Mouse (Mus musculus) hindbrain, postnatal 0 days (tissue): ENCODE results near the gene 4930555G01Rik. TPM values are rescaled to one million over a fixed set of nuclear protein-coding genes. Genes with fewer than 3 reads are reported as not detected.
"Not testable (repeated sequence)": the region's sequence is repeated elsewhere in the genome, so short reads cannot be mapped to it uniquely, and the experiment has no call there.

Experiments
- ATAC-seq: fragments of 200-750 bp; cut with Nextera tagmentation; 2 replicates; pipeline ENCODE4 v1.8.0; 2017; ENCODE audit warnings: mild to moderate bottlenecking, moderate TSS enrichment, moderate library complexity
- DNase-seq: peaks from one replicate; pipeline ENCODE4 v3.0.0-alpha.2; 2015; ENCODE audit warnings: low spot score
- H3K27ac ChIP-seq: fragments of 300-500 bp; sonication (generic); 2 replicates; pipeline ENCODE4 v1.5.1; 2014; ENCODE audit warnings: mild to moderate bottlenecking
- H3K27me3 ChIP-seq: fragments of 300-500 bp; sonication (generic); 2 replicates; pipeline ENCODE4 v1.6.1; 2014; ENCODE audit warnings: low read length, mixed read lengths; ENCODE audit not compliant: insufficient read depth
- H3K36me3 ChIP-seq: fragments of 300-500 bp; sonication (generic); 2 replicates; pipeline ENCODE4 v1.6.1; 2014; ENCODE audit warnings: low read length, mixed read lengths; ENCODE audit not compliant: insufficient read depth
- H3K4me1 ChIP-seq: fragments of 300-500 bp; sonication (generic); 2 replicates; pipeline ENCODE4 v1.6.1; 2014; ENCODE audit warnings: antibody characterized with exemption, low read length, mixed read lengths; ENCODE audit not compliant: insufficient read depth
- H3K4me2 ChIP-seq: fragments of 300-500 bp; sonication (generic); 2 replicates; pipeline ENCODE4 v1.6.1; 2014; ENCODE audit warnings: low read depth, mild to moderate bottlenecking, low read length, moderate library complexity, mixed read lengths
- H3K4me3 ChIP-seq: fragments of 300-500 bp; sonication (generic); 2 replicates; pipeline ENCODE4 v1.5.1; 2014; ENCODE audit warnings: low read length
- H3K9ac ChIP-seq: fragments of 300-500 bp; sonication (generic); replicated peaks from 2 replicates; pipeline ENCODE4 v1.6.1; 2014; ENCODE audit warnings: mild to moderate bottlenecking, low read length, moderate library complexity, mixed read lengths
- H3K9me3 ChIP-seq: fragments of 300-500 bp; sonication (generic); 2 replicates; pipeline ENCODE4 v1.6.1; 2016; ENCODE audit warnings: low read length, mixed read lengths
- CTCF ChIP-seq: IDR thresholded peaks from 2 replicates; pipeline ENCODE4 v1.5.1; 2016; ENCODE audit warnings: antibody characterized with exemption, control low read depth, low read depth
- WGBS: fragments of 180-500 bp; shearing (Covaris S2); extraction: QIAGEN DNeasy Blood & Tissue Kit; methylation state at CpG from one replicate; pipeline ENCODE4 v1.1.7; 2014; 5-methylcytosine and 5-hydroxymethylcytosine counted together
- polyA plus RNA-seq: library from polyadenylated mRNA; unstranded; fragments of >200 nt; fragmentation: Nextera tagmentation; extraction: Ambion mirVana; gene quantifications from 2 replicates; pipeline ENCODE4 v1.2.1, GENCODE M21; 2015
- total RNA-seq: library from RNA; depleted of rRNA; stranded (reverse); fragments of >200 nt; gene quantifications from 2 replicates; pipeline ENCODE4 v1.2.3, GENCODE M21; 2014; rRNA removed

The 4930555G01Rik gene
- total RNA-seq = not detected in 2 replicates
- polyA plus RNA-seq = not detected in 2 replicates

DNA sequence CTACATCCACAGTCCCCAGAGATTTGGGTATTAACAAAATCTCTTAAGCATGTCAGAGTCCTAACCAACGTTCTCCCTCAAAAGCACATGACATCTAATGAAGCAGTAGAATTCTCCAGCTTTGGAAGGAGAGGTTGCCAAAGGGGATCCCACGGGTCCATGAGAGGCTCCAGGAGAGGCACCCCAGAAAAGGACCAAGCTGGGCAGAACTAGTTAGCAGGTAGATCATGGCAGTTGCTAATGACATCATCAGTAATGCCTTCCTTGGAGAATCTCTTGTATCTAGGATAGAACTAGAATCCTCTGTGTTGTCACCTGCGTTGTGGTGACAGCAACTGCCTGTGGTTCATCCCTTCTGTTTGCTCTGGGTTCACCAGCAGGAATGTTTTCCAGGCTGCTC lies at the start of gene 4930555G01Rik:
Gene 4930555G01Rik, plus strand, starts transcription at position 301 of the 400 bp plus-strand sequence.
- not testable (repeated sequence) for H3K4me2 ChIP-seq, H3K9me3 ChIP-seq, H3K9ac ChIP-seq, H3K4me3 ChIP-seq, H3K27me3 ChIP-seq, H3K4me1 ChIP-seq, H3K27ac ChIP-seq, H3K36me3 ChIP-seq, DNase-seq, ATAC-seq
- WGBS = no CpG with 5 or more reads among the region's 3 CpGs

DNA sequence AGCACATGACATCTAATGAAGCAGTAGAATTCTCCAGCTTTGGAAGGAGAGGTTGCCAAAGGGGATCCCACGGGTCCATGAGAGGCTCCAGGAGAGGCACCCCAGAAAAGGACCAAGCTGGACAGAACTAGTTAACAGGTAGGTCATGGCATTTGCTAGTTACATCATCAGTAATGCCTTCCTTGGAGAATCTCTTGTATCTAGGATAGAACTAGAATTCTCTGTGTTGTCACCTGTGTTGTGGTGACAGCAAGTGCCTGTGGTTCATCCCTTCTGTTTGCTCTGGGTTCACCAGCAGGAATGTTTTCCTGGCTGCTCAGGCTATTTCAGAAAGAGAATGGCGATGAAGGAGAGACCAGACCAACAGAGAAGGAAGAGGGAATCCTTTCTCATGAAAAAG lies 34.8 kb upstream of the 4930555G01Rik start, which contains the start of gene Gm3298:
Gene Gm3298, plus strand, starts transcription at position 301 of the 400 bp plus-strand sequence.
- H3K36me3 ChIP-seq, ATAC-seq, H3K4me2 ChIP-seq, DNase-seq, H3K27me3 ChIP-seq, H3K27ac ChIP-seq, H3K9ac ChIP-seq, H3K4me1 ChIP-seq, H3K4me3 ChIP-seq, H3K9me3 ChIP-seq: not testable (repeated sequence)
- WGBS = 60% methylated on average over 1 of the region's 2 CpGs

- not testable (repeated sequence) for H3K4me1 ChIP-seq, ATAC-seq, H3K9ac ChIP-seq, H3K9me3 ChIP-seq, H3K36me3 ChIP-seq, H3K27ac ChIP-seq, H3K27me3 ChIP-seq
- peak; percentile 21; the same call in 1 of the 2 replicates for TF ChIP-seq CTCF
- DNase-seq = peak; percentile 56
- peak within 1 kb of the TSS; percentile 39 for H3K4me3 ChIP-seq
- H3K4me2 ChIP-seq = peak within 1 kb of the TSS; percentile 46; the same call in 1 of the 2 replicates
- WGBS = 2% methylated on average over 16 of the region's 63 CpGs
These were observed 20.4 kb downstream of the 4930555G01Rik start, which contains the start of gene Gm8281 for GRCm38 (mm10) chr14:5070611-5071490. Gene Gm8281 (plus strand): TSS chr14:5071040.

Other genes starting within 250 kb of the 4930555G01Rik start
- not detected in 2 replicates for gene Gm3269, start 212.5 kb upstream of the 4930555G01Rik start, total RNA-seq
- not detected in 2 replicates for gene Gm3269, start 212.5 kb upstream of the 4930555G01Rik start, polyA plus RNA-seq
- not detected in 2 replicates for gene Gm3264, start 195.1 kb upstream of the 4930555G01Rik start, total RNA-seq
- 3.8 and 5.3 TPM in 2 replicates for gene Gm3264, start 195.1 kb upstream of the 4930555G01Rik start, polyA plus RNA-seq
- 0.22 TPM in 1 of 2 replicates, not detected in the other for gene Gm3278, start 158.2 kb upstream of the 4930555G01Rik start, total RNA-seq
- gene Gm3278, start 158.2 kb upstream of the 4930555G01Rik start, polyA plus RNA-seq = 0.35 TPM in 1 of 2 replicates, not detected in the other
- not detected in 2 replicates for gene Gm8297, start 66.7 kb upstream of the 4930555G01Rik start, total RNA-seq
- not detected in 2 replicates for gene Gm8297, start 66.7 kb upstream of the 4930555G01Rik start, polyA plus RNA-seq
- gene Gm3298, start 34.7 kb upstream of the 4930555G01Rik start, total RNA-seq = not detected in 2 replicates
- gene Gm3298, start 34.7 kb upstream of the 4930555G01Rik start, polyA plus RNA-seq = 0.51 TPM in 1 of 2 replicates, not detected in the other
- 11.0 and 12.0 TPM in 2 replicates for gene Gm8281, start 20.4 kb downstream of the 4930555G01Rik start, total RNA-seq
- gene Gm8281, start 20.4 kb downstream of the 4930555G01Rik start, polyA plus RNA-seq = 9.7 and 10.8 TPM in 2 replicates
- gene Gm8279, start 80.9 kb downstream of the 4930555G01Rik start, total RNA-seq = not detected in 2 replicates
- gene Gm8279, start 80.9 kb downstream of the 4930555G01Rik start, polyA plus RNA-seq = 0.15 TPM in 1 of 2 replicates, not detected in the other
- not detected in 2 replicates for gene Gm3317, start 113.9 kb downstream of the 4930555G01Rik start, total RNA-seq
- gene Gm3317, start 113.9 kb downstream of the 4930555G01Rik start, polyA plus RNA-seq = not detected in 2 replicates
- gene Gm8271, start 135.2 kb downstream of the 4930555G01Rik start, total RNA-seq = not detected in 2 replicates
- gene Gm8271, start 135.2 kb downstream of the 4930555G01Rik start, polyA plus RNA-seq = not detected in 2 replicates
- gene Gm3526, start 210.0 kb downstream of the 4930555G01Rik start, total RNA-seq = not detected in 2 replicates
- not detected in 2 replicates for gene Gm3526, start 210.0 kb downstream of the 4930555G01Rik start, polyA plus RNA-seq